Mouse (Mus musculus) myocyte (in vitro differentiated cells): ENCODE measurements around the gene Eif4g3. TPM values are rescaled to one million over a fixed set of nuclear protein-coding genes. Genes with fewer than 3 reads are reported as not detected.

ENCODE experiments used
- H3K27me3 ChIP-seq: one replicate; pipeline ENCODE4 v1.6.1; 2011; ENCODE audit not compliant: control insufficient read depth, insufficient read depth, insufficient read length
- H3K36me3 ChIP-seq: one replicate; pipeline ENCODE4 v1.6.1; 2011; ENCODE audit not compliant: control insufficient read depth, insufficient read depth
- H3K4me2 ChIP-seq: one replicate; pipeline ENCODE4 v1.6.1; 2011; ENCODE audit warnings: low read depth, control low read depth
- H3K4me3 ChIP-seq: one replicate; pipeline ENCODE4 v1.5.1; 2011; ENCODE audit warnings: mild to moderate bottlenecking, control low read depth, moderate library complexity
- H3K79me2 ChIP-seq: one replicate; pipeline ENCODE4 v1.6.1; 2011; ENCODE audit not compliant: control insufficient read depth, insufficient read depth
- H3ac ChIP-seq: one replicate; pipeline ENCODE4 v1.6.1; 2011; ENCODE audit not compliant: control insufficient read depth, insufficient read length
- CEBPB ChIP-seq: IDR thresholded peaks from 2 replicates; pipeline ENCODE4 v1.6.1; 2011; ENCODE audit warnings: mild to moderate bottlenecking, moderate library complexity; ENCODE audit not compliant: poor library complexity, insufficient read depth, severe bottlenecking
- E2F4 ChIP-seq: IDR thresholded peaks from one replicate; pipeline ENCODE4 v1.6.1; 2011; ENCODE audit warnings: mild to moderate bottlenecking, control low read depth, moderate library complexity; ENCODE audit not compliant: insufficient read depth
- MAX ChIP-seq: IDR thresholded peaks from one replicate; pipeline ENCODE4 v1.6.1; 2011; ENCODE audit warnings: low read depth, mild to moderate bottlenecking, control low read depth
- MYOD1 ChIP-seq, 3 experiments: IDR thresholded peaks; one replicate each; pipeline ENCODE4 v1.6.1; 2011; ENCODE audit warnings: control low read depth in 2 of 3, low read depth in 2 of 3, mild to moderate bottlenecking in 2 of 3, moderate library complexity in 1 of 3; ENCODE audit not compliant: insufficient read length in 2 of 3, control insufficient read depth in 1 of 3
- MYOG ChIP-seq, 3 experiments: IDR thresholded peaks; one replicate each; pipeline ENCODE4 v1.6.1; 2011; ENCODE audit warnings: control low read depth in 2 of 3, low read depth in 2 of 3, mild to moderate bottlenecking in 2 of 3; ENCODE audit not compliant: insufficient read length in 2 of 3, control insufficient read depth in 1 of 3, insufficient read depth in 1 of 3
- POLR2A ChIP-seq: IDR thresholded peaks from one replicate; pipeline ENCODE4 v1.6.1; 2011; ENCODE audit warnings: low read depth, mild to moderate bottlenecking, control low read depth, moderate library complexity; ENCODE audit not compliant: insufficient read length
- POLR2AphosphoS2 ChIP-seq: IDR thresholded peaks from one replicate; pipeline ENCODE4 v1.6.1; 2011; ENCODE audit warnings: low read depth, control low read depth; ENCODE audit not compliant: insufficient read length
- REST ChIP-seq: IDR thresholded peaks from one replicate; pipeline ENCODE4 v1.6.1; 2011; ENCODE audit warnings: mild to moderate bottlenecking, control low read depth, moderate library complexity; ENCODE audit not compliant: insufficient read depth, insufficient read length
- SRF ChIP-seq: IDR thresholded peaks from one replicate; pipeline ENCODE4 v1.6.1; 2011; ENCODE audit warnings: low read depth; ENCODE audit not compliant: control insufficient read depth, insufficient read length
- TCF12 ChIP-seq: IDR thresholded peaks from one replicate; pipeline ENCODE4 v1.6.1; 2011; ENCODE audit warnings: mild to moderate bottlenecking, control low read depth; ENCODE audit not compliant: poor library complexity, insufficient read depth, severe bottlenecking
- TCF3 ChIP-seq: IDR thresholded peaks from one replicate; pipeline ENCODE4 v1.6.1; 2011; ENCODE audit warnings: low read depth, control low read depth; ENCODE audit not compliant: insufficient read length
- USF1 ChIP-seq: IDR thresholded peaks from one replicate; pipeline ENCODE4 v1.6.1; 2011; ENCODE audit warnings: low read depth, mild to moderate bottlenecking, control low read depth, moderate library complexity
- polyA plus RNA-seq: library from polyadenylated mRNA; unstranded; fragments of >200 nt; fragmentation: generic; extraction: Trizol; gene quantifications from one replicate; pipeline ENCODE4 v1.2.1, GENCODE M21; 2012; ENCODE audit warnings: missing spikeins

Eif4g3 gene
- polyA plus RNA-seq, 1 experiment: 32.9 TPM

GRCm38 (mm10) chr4:138108541-138108940 lies 115.7 kb downstream of the Eif4g3 start:
- Histone ChIP-seq H3K36me3 (peaks cover 12% of the 10 kb centered on the region), H3K79me2 (no peaks in the 10 kb centered on the region), H3K4me3 (no peak overlapping the region), H3K4me2 (no peak overlapping the region), H3ac (no peak overlapping the region), H3K27me3 (no peaks in the 10 kb centered on the region)
- TF ChIP-seq USF1 (no peak), CEBPB (no peak), REST (no peak), MAX (no peak), TCF12 (no peak), POLR2AphosphoS2 (no peak), E2F4 (no peak), POLR2A (no peak), TCF3 (no peak), MYOG (IDR thresholded peaks at IDR 0.05; ENCODE audit: control insufficient read depth in 1 of 3, insufficient read depth in 1 of 3, insufficient read length in 2 of 3, low read depth in 2 of 3) (no peak), MYOD1 (IDR thresholded peaks at IDR 0.05; ENCODE audit: control insufficient read depth in 1 of 3, insufficient read length in 2 of 3, low read depth in 2 of 3) (no peak), SRF (no peak)

- no peak for TF ChIP-seq TCF3
- no peak for TF ChIP-seq E2F4
- no peak for TF ChIP-seq POLR2A
- TF ChIP-seq MAX: no peak
- no peak for TF ChIP-seq SRF
- no peak for TF ChIP-seq MYOD1 (IDR thresholded peaks at IDR 0.05; ENCODE audit: control insufficient read depth in 1 of 3, insufficient read length in 2 of 3, low read depth in 2 of 3)
- TF ChIP-seq USF1: no peak
- TF ChIP-seq TCF12: no peak
- no peaks in the 10 kb centered on the region for H3K27me3 ChIP-seq
- H3ac ChIP-seq: no peak overlapping the region
- no peaks in the 10 kb centered on the region for H3K79me2 ChIP-seq
- H3K4me3 ChIP-seq: no peak overlapping the region
- H3K4me2 ChIP-seq: no peak overlapping the region
- peaks cover 7% of the 10 kb centered on the region for H3K36me3 ChIP-seq
These were observed 116.5 kb downstream of the Eif4g3 start for GRCm38 (mm10) chr4:138109332-138109731.

- no peak overlapping the region for H3ac ChIP-seq
- no peak overlapping the region for H3K4me3 ChIP-seq
- H3K79me2 ChIP-seq: no peaks in the 10 kb centered on the region
- H3K36me3 ChIP-seq: peaks cover 11% of the 10 kb centered on the region
- no peaks in the 10 kb centered on the region for H3K27me3 ChIP-seq
- no peak overlapping the region for H3K4me2 ChIP-seq
- TF ChIP-seq USF1 (no peak), SRF (no peak), MAX (no peak), E2F4 (no peak), POLR2A (no peak), TCF3 (peak; percentile 55), MYOG (IDR thresholded peaks at IDR 0.05; ENCODE audit: control insufficient read depth in 1 of 3, insufficient read depth in 1 of 3, insufficient read length in 2 of 3, low read depth in 2 of 3) (peak; percentile 83 to 94 (median 84)), REST (no peak), CEBPB (no peak), MYOD1 (IDR thresholded peaks at IDR 0.05; ENCODE audit: control insufficient read depth in 1 of 3, insufficient read length in 2 of 3, low read depth in 2 of 3) (peak; percentile 66 to 93 (median 83)), POLR2AphosphoS2 (no peak), TCF12 (peak; percentile 31)
These were observed 119.0 kb downstream of the Eif4g3 start for GRCm38 (mm10) chr4:138111858-138112257.

- H3ac ChIP-seq: no peak overlapping the region
- no peaks in the 10 kb centered on the region for H3K79me2 ChIP-seq
- no peak for TF ChIP-seq REST
- TF ChIP-seq POLR2A: no peak
- no peak for TF ChIP-seq SRF
- no peak for TF ChIP-seq MAX
- no peak for TF ChIP-seq TCF3
- TF ChIP-seq USF1: no peak
- no peak for TF ChIP-seq CEBPB
- TF ChIP-seq E2F4: no peak
- no peak for TF ChIP-seq POLR2AphosphoS2
- TF ChIP-seq TCF12: no peak
- TF ChIP-seq MYOD1 (IDR thresholded peaks at IDR 0.05; ENCODE audit: control insufficient read depth in 1 of 3, insufficient read length in 2 of 3, low read depth in 2 of 3): no peak
- no peak for TF ChIP-seq MYOG (IDR thresholded peaks at IDR 0.05; ENCODE audit: control insufficient read depth in 1 of 3, insufficient read depth in 1 of 3, insufficient read length in 2 of 3, low read depth in 2 of 3)
- no peak overlapping the region for H3K4me2 ChIP-seq
- H3K36me3 ChIP-seq: peaks cover 19% of the 10 kb centered on the region
- no peaks in the 10 kb centered on the region for H3K27me3 ChIP-seq
- H3K4me3 ChIP-seq: no peak overlapping the region
These were observed 126.9 kb downstream of the Eif4g3 start for GRCm38 (mm10) chr4:138119740-138120139.

- no peak overlapping the region for H3K4me2 ChIP-seq
- TF ChIP-seq SRF: no peak
- TF ChIP-seq POLR2AphosphoS2: no peak
- no peak for TF ChIP-seq CEBPB
- no peak for TF ChIP-seq USF1
- TF ChIP-seq MYOD1 (IDR thresholded peaks at IDR 0.05; ENCODE audit: control insufficient read depth in 1 of 3, insufficient read length in 2 of 3, low read depth in 2 of 3): no peak
- no peak for TF ChIP-seq POLR2A
- TF ChIP-seq MYOG (IDR thresholded peaks at IDR 0.05; ENCODE audit: control insufficient read depth in 1 of 3, insufficient read depth in 1 of 3, insufficient read length in 2 of 3, low read depth in 2 of 3): no peak
- H3K27me3 ChIP-seq: no peaks in the 10 kb centered on the region
- peaks cover 20% of the 10 kb centered on the region for H3K36me3 ChIP-seq
- no peaks in the 10 kb centered on the region for H3K79me2 ChIP-seq
- H3ac ChIP-seq: no peak overlapping the region
- H3K4me3 ChIP-seq: no peak overlapping the region
These were observed 131.2 kb downstream of the Eif4g3 start for GRCm38 (mm10) chr4:138124046-138124445.
